Mouse (Mus musculus) liver, embryonic 14.5 days (tissue): Measurements from ENCODE around the gene Me3.

Experiments used
- CTCF ChIP-seq: IDR thresholded peaks from 2 replicates; pipeline ENCODE4 v1.5.1; 2016; ENCODE audit warnings: antibody characterized with exemption, low read depth, control low read depth
- EP300 ChIP-seq: IDR thresholded peaks from 2 replicates; pipeline ENCODE4 v1.6.1; 2016; ENCODE audit warnings: antibody characterized with exemption, low read depth

DNA sequence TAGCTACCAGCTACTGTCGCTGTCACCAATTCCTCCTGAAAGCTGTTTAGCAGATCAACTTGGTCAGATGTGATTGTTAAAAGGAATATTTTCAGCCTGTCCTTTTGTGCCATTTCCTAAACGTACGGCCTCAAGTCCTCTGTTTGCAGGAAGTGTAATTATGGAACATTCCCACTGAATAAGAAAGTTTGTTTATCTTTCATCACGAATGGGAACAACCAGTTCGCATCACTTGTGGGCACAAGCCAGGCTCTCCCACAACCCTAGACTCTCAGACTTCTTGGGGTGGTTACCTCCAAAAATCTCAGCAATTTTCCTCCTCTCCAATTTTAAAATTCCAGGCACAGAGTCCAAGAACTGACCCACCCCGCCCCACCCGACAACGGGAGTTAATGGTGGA lies 207.5 kb downstream of the Me3 start:
- TF ChIP-seq CTCF (no peak), EP300 (no peak)
